ENCODE assay signal across 21 mouse cellular contexts in genomic region chr10:111405071-111405470, GRCm38 (mm10).
"Had no signal": no experiment of that assay in that cellular context is flagged by ENCODE, and none has a peak within 500 bp of the region (broad histone marks: within the 10 kb centered on the region; RNA-seq: fewer than 3 reads in every experiment).

No protein-coding gene starts in this region.

- H3K9ac ChIP-seq: intestine, embryonic 15.5 days; kidney, embryonic 15.5 days; lung, embryonic 14.5 days; midbrain, embryonic 13.5 days; neural tube, embryonic 13.5 days; stomach, embryonic 15.5 days had no signal

- H3K4me2 ChIP-seq: intestine, embryonic 15.5 days; kidney, embryonic 15.5 days; lung, embryonic 14.5 days; midbrain, embryonic 13.5 days; neural tube, embryonic 13.5 days; stomach, embryonic 15.5 days had no signal

- H3K4me1 ChIP-seq: intestine, embryonic 15.5 days; kidney, embryonic 15.5 days; midbrain, embryonic 13.5 days; neural tube, embryonic 13.5 days; stomach, embryonic 15.5 days had no signal

- H3K4me3 ChIP-seq: intestine, embryonic 15.5 days; kidney, embryonic 15.5 days; left cerebral cortex, adult 2 months; megakaryocyte, embryonic 14.5 days; midbrain, embryonic 10.5 days; midbrain, embryonic 13.5 days; myocyte; neural tube, embryonic 13.5 days; stomach, embryonic 15.5 days had no signal

- ATAC-seq: intestine, embryonic 15.5 days; midbrain, embryonic 13.5 days; midbrain, embryonic 16.5 days had no signal

- H3K27me3 ChIP-seq: intestine, embryonic 15.5 days; kidney, embryonic 15.5 days; megakaryocyte, embryonic 14.5 days; midbrain, embryonic 13.5 days; neural tube, embryonic 13.5 days; stomach, embryonic 15.5 days had no signal

- H3K36me3 ChIP-seq: intestine, embryonic 15.5 days; kidney, embryonic 15.5 days; midbrain, embryonic 10.5 days; midbrain, embryonic 13.5 days; neural tube, embryonic 13.5 days; stomach, embryonic 15.5 days had no signal

- H3K9me3 ChIP-seq: intestine, embryonic 15.5 days; kidney, embryonic 15.5 days; midbrain, embryonic 10.5 days; midbrain, embryonic 13.5 days; neural tube, embryonic 13.5 days; stomach, embryonic 15.5 days had no signal

- DNase-seq: kidney, adult 11 months; kidney, adult 8-10 months; kidney, postnatal 10 days; kidney, postnatal 36 days; layer of hippocampus, postnatal 36 days; lung, embryonic 14.5 days; retina, postnatal 1 day; right cerebral cortex, postnatal 25 days; spleen, adult 18-20 months; thymus, postnatal 25 days had no signal

- H3K27ac ChIP-seq: intestine, embryonic 15.5 days; kidney, embryonic 15.5 days; left cerebral cortex, adult 2 months; macrophage; midbrain, embryonic 10.5 days; midbrain, embryonic 13.5 days; neural tube, embryonic 13.5 days; stomach, embryonic 15.5 days had no signal
